Mouse (Mus musculus) midbrain, postnatal 0 days (tissue): ENCODE data around the gene Scml4. TPM values are rescaled to one million over a fixed set of nuclear protein-coding genes. Genes with fewer than 3 reads are reported as not detected.
A peak's percentile ranks its signal among the peaks of the same experiment; 100 is the strongest.

Experiments
- ATAC-seq: fragments of 200-750 bp; cut with Nextera tagmentation; 2 replicates; pipeline ENCODE4 v1.8.0; 2017; ENCODE audit warnings: moderate number of reproducible peaks, mild to moderate bottlenecking, moderate TSS enrichment, moderate library complexity; ENCODE audit not compliant: low FRiP score
- DNase-seq: peaks from one replicate; pipeline ENCODE4 v3.0.0-alpha.2; 2015; ENCODE audit warnings: low spot score
- H3K27ac ChIP-seq: fragments of 300-500 bp; sonication (generic); 2 replicates; pipeline ENCODE4 v1.5.1; 2014; ENCODE audit warnings: low read depth, mild to moderate bottlenecking, low read length, mixed read lengths
- H3K27me3 ChIP-seq: fragments of 300-500 bp; sonication (generic); 2 replicates; pipeline ENCODE4 v1.6.1; 2014; ENCODE audit warnings: low read length, control low read depth, mixed read lengths; ENCODE audit not compliant: insufficient read depth
- H3K36me3 ChIP-seq: fragments of 300-500 bp; sonication (generic); 2 replicates; pipeline ENCODE4 v1.6.1; 2014; ENCODE audit warnings: low read length, control low read depth, mixed read lengths; ENCODE audit not compliant: insufficient read depth
- H3K4me1 ChIP-seq: fragments of 300-500 bp; sonication (generic); 2 replicates; pipeline ENCODE4 v1.6.1; 2014; ENCODE audit warnings: mild to moderate bottlenecking, control low read depth, antibody characterized with exemption, low read length, mixed read lengths; ENCODE audit not compliant: insufficient read depth
- H3K4me2 ChIP-seq: fragments of 300-500 bp; sonication (generic); 2 replicates; pipeline ENCODE4 v1.6.1; 2014; ENCODE audit warnings: low read depth, mild to moderate bottlenecking, low read length, mixed read lengths; ENCODE audit not compliant: poor library complexity, severe bottlenecking
- H3K4me3 ChIP-seq: fragments of 300-500 bp; sonication (generic); 2 replicates; pipeline ENCODE4 v1.5.1; 2014; ENCODE audit warnings: low read depth, mild to moderate bottlenecking, low read length, moderate library complexity
- H3K9ac ChIP-seq: fragments of 300-500 bp; sonication (generic); replicated peaks from 2 replicates; pipeline ENCODE4 v1.6.1; 2014; ENCODE audit warnings: mild to moderate bottlenecking, low read length, moderate library complexity, mixed read lengths; ENCODE audit not compliant: poor library complexity, severe bottlenecking
- H3K9me3 ChIP-seq: fragments of 300-500 bp; sonication (generic); 2 replicates; pipeline ENCODE4 v1.6.1; 2016; ENCODE audit warnings: low read length, control low read depth
- CTCF ChIP-seq: IDR thresholded peaks from 2 replicates; pipeline ENCODE4 v1.5.1; 2016; ENCODE audit warnings: antibody characterized with exemption, mild to moderate bottlenecking
- WGBS: fragments of 180-500 bp; shearing (Covaris S2); extraction: QIAGEN DNeasy Blood & Tissue Kit; methylation state at CpG from one replicate; pipeline ENCODE4 v1.1.7; 2014; 5-methylcytosine and 5-hydroxymethylcytosine counted together
- polyA plus RNA-seq: library from polyadenylated mRNA; unstranded; fragments of >200 nt; fragmentation: Nextera tagmentation; extraction: Ambion mirVana; gene quantifications from 2 replicates; pipeline ENCODE4 v1.2.1, GENCODE M21; 2015
- total RNA-seq: library from RNA; depleted of rRNA; stranded (reverse); fragments of >200 nt; gene quantifications from 2 replicates; pipeline ENCODE4 v1.2.3, GENCODE M21; 2014

Scml4 gene
- total and polyA plus RNA-seq, 2 experiments from 2014 or later: 12.9 to 57.1 TPM

DNA sequence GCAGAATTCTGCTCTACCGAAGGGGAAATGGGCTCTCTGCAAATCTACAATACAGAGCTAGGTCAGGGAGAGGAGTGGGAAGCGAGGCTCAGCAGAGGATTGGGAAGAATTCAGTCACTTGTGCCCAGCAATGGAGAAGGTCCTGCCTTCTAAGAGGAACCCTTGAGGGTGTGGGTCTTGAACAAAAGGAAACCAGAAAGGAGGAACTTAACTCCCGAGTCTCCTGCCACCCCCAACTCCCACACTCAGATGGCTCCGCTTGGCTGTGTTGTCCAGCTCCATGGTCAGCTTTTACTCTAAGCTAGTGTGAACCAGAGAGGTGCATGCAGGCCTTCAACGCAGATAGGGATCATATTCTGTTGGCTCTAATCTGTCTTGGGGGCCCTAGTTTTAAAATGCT is 16.0 kb downstream of the Scml4 start:
- no peak for TF ChIP-seq CTCF
- Histone ChIP-seq H3K27me3 (no peaks in the 10 kb centered on the region), H3K27ac (no peak overlapping the region), H3K4me1 (no peaks in the 10 kb centered on the region), H3K9me3 (no peaks in the 10 kb centered on the region), H3K36me3 (no peaks in the 10 kb centered on the region), H3K9ac (no peak overlapping the region), H3K4me2 (no peak overlapping the region), H3K4me3 (no peak overlapping the region)
- DNase-seq: no peak
- WGBS: 64% methylated on average over 5 of the region's 5 CpGs
- ATAC-seq: no peak

DNA sequence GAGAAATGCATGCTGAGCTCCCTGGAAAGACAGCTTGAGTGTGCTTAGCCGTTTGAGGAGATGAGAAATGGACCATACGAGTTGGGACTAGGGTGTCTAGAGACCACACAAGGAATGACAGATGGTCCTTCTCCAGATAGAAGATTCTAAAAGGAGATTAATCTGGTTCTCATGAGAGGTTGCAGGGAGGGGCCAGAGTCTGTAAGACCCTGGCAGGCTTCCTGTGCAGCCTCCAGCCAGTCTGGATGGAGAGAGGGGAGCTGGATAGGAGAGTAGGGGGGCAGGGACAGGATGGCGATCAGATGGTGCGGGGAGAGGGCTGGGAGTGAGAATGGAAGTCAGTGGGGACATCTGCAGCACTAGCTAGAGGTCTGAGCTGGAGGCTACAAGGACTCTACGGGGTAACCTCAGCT is 19.1 kb downstream of the Scml4 start:
- ATAC-seq: no peak
- H3K9ac ChIP-seq: no peak overlapping the region
- no peaks in the 10 kb centered on the region for H3K27me3 ChIP-seq
- H3K36me3 ChIP-seq: no peaks in the 10 kb centered on the region
- H3K9me3 ChIP-seq: no peaks in the 10 kb centered on the region
- no peak overlapping the region for H3K27ac ChIP-seq
- no peak overlapping the region for H3K4me2 ChIP-seq
- no peak overlapping the region for H3K4me3 ChIP-seq
- no peaks in the 10 kb centered on the region for H3K4me1 ChIP-seq
- DNase-seq: peak; percentile 53
- 71% methylated on average over 5 of the region's 5 CpGs for WGBS
- no peak for TF ChIP-seq CTCF

DNA sequence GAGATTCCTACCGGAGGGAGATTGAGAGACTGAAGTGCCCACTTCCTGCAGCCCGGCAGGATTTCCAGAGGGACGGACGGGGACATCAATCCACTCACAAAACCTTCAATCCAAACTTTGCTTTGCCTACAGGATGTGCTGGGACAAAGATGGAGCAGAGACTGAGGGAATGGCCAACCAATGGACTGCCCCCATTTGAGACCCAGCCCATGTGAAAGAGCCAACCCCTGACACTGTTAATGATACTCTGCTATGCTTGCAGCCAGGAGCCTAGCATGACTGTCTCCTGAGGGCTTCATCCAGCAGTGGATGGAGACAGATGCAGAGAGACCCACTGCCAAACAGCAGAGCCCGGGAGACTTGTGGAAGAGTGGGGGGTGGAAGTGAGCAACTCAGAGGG is 19.5 kb downstream of the Scml4 start:
- Histone ChIP-seq H3K36me3 (peaks cover 3% of the 10 kb centered on the region; the same call in 1 of the 2 replicates), H3K27ac (no peak overlapping the region), H3K9ac (no peak overlapping the region), H3K4me3 (no peak overlapping the region), H3K27me3 (no peaks in the 10 kb centered on the region), H3K9me3 (no peaks in the 10 kb centered on the region), H3K4me1 (no peaks in the 10 kb centered on the region), H3K4me2 (no peak overlapping the region)
- DNase-seq (no peak), ATAC-seq (no peak)
- TF ChIP-seq CTCF: no peak
- 88% methylated on average over 5 of the region's 5 CpGs for WGBS

DNA sequence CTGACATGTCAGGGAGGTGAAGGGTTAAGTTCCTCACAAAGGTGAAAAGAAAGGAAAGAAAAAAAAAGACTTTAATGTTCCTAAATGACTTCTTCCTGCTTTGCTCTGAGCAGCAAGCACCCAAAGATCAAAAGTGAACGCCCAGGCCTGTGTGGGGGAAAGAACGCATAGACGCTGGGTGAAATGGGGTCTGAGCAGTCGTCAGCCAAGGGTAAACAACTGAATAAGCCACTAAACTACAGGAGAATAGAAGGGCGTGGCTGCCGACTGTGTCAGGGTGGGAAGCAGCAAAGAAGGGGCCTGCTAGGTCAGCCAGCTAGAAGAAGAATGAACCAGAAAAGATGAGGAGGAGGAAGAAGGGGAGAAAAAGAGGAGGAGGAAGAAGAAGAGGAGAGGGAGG is 26.9 kb downstream of the Scml4 start:
- WGBS: 18% methylated on average over 6 of the region's 6 CpGs
- H3K9ac ChIP-seq: no peak overlapping the region
- peaks cover 3% of the 10 kb centered on the region; the same call in 1 of the 2 replicates for H3K36me3 ChIP-seq
- H3K9me3 ChIP-seq: no peaks in the 10 kb centered on the region
- H3K27me3 ChIP-seq: no peaks in the 10 kb centered on the region
- no peaks in the 10 kb centered on the region for H3K4me1 ChIP-seq
- ATAC-seq (no peak), DNase-seq (no peak)
- no peak overlapping the region for H3K4me2 ChIP-seq
- TF ChIP-seq CTCF: no peak
- no peak overlapping the region for H3K27ac ChIP-seq
- no peak overlapping the region for H3K4me3 ChIP-seq

DNA sequence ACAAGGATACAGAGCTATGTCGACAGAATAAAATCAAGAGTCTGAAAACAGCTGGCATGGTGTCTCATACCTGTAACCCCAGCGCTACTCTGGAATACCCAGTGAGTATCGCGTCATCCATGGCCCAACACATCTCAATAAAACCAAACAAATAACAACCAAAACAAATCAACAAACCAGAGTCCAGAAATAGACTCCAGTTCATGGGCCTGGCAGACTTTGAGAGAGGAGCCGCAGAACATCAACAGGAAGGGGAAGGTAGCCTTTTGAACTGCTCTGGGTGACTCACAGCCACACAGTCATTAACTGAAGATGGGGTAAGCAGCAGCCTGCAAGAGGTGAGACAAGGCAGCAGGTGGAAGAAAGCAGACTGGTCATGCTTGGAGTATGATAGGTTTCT is 28.1 kb downstream of the Scml4 start:
- no peak overlapping the region for H3K27ac ChIP-seq
- no peak overlapping the region for H3K9ac ChIP-seq
- ATAC-seq (no peak), DNase-seq (no peak)
- H3K9me3 ChIP-seq: no peaks in the 10 kb centered on the region
- no peak for TF ChIP-seq CTCF
- H3K4me1 ChIP-seq: no peaks in the 10 kb centered on the region
- H3K4me3 ChIP-seq: no peak overlapping the region
- 83% methylated on average over 5 of the region's 5 CpGs for WGBS
- peaks cover 3% of the 10 kb centered on the region; the same call in 1 of the 2 replicates for H3K36me3 ChIP-seq
- no peak overlapping the region for H3K4me2 ChIP-seq
- H3K27me3 ChIP-seq: no peaks in the 10 kb centered on the region

DNA sequence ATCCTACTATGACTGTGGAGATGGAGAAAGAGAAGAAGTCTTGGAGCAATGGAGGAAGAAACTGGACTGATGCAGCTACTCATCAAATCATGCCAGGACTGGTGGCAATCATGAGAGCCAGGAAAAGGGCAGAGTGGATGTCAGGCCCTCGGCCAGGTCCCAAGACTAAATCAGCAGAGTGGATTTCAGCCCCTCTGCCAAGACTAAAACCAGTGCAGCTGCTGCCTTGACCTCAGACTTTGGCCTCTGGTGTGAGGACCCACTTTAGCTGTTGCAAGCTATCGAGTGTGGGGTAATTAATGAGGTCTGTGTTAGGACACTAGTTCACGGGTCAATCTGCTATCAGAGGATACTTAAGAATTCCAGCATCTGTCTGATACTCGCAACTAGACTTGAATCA is 30.2 kb downstream of the Scml4 start:
- H3K9ac ChIP-seq: no peak overlapping the region
- 86% methylated on average over 4 of the region's 4 CpGs for WGBS
- DNase-seq: no peak
- no peaks in the 10 kb centered on the region for H3K9me3 ChIP-seq
- no peak for ATAC-seq
- H3K27me3 ChIP-seq: no peaks in the 10 kb centered on the region
- no peak overlapping the region for H3K4me2 ChIP-seq
- no peaks in the 10 kb centered on the region for H3K36me3 ChIP-seq
- H3K4me3 ChIP-seq: no peak overlapping the region
- no peak for TF ChIP-seq CTCF
- no peaks in the 10 kb centered on the region for H3K4me1 ChIP-seq
- no peak overlapping the region for H3K27ac ChIP-seq
